In genomic region chr13:101084193-101084592, GRCm38 (mm10) we compare ENCODE assay signal across 20 mouse cellular contexts.
DNase-seq lines count a peak whose midpoint lies in the region; ATAC-seq and TF ChIP-seq lines count a peak whose summit lies in the region.
"Had no signal": no experiment of that assay in that cellular context is flagged by ENCODE, and none has a peak within 500 bp of the region (broad histone marks: within the 10 kb centered on the region; RNA-seq: fewer than 3 reads in every experiment).

No protein-coding gene starts in this region.

- no peak overlapping the region for H3K4me3 ChIP-seq in layer of hippocampus, adult 2 months
- H3K4me3 ChIP-seq in forebrain, embryonic 15.5 days: no peak overlapping the region
- H3K4me3 ChIP-seq: embryonic facial prominence, embryonic 10.5 days; embryonic facial prominence, embryonic 12.5 days; forebrain, embryonic 10.5 days; forebrain, embryonic 12.5 days had no signal

- no peaks in the 10 kb centered on the region for H3K4me1 ChIP-seq in forebrain, embryonic 15.5 days
- H3K4me1 ChIP-seq: embryonic facial prominence, embryonic 10.5 days; embryonic facial prominence, embryonic 12.5 days; forebrain, embryonic 10.5 days; forebrain, embryonic 12.5 days had no signal

- WGBS in forebrain, embryonic 15.5 days: 95% methylated on average over 5 of the region's 5 CpGs

- no peaks in the 10 kb centered on the region for H3K27me3 ChIP-seq in forebrain, embryonic 15.5 days
- H3K27me3 ChIP-seq: embryonic facial prominence, embryonic 12.5 days; forebrain, embryonic 12.5 days had no signal

- no peak overlapping the region for H3K4me2 ChIP-seq in forebrain, embryonic 15.5 days (replicated peaks)
- H3K4me2 ChIP-seq: embryonic facial prominence, embryonic 12.5 days; forebrain, embryonic 12.5 days had no signal

- no peak for DNase-seq in layer of hippocampus, adult 2 months (ENCODE audit: low spot score in 2 of 2)
- no peak for DNase-seq in layer of hippocampus, adult 8-10 months (ENCODE audit: low spot score in 2 of 2)
- DNase-seq in right cerebral cortex, adult 18-20 months: peak; percentile 14
- no peak for DNase-seq in right cerebral cortex, adult 2 months (ENCODE audit: low spot score in 2 of 2)
- peak; percentile 52 for DNase-seq in fat pad, adult 2 months (ENCODE audit: extremely low read depth, low read depth, low spot score)
- DNase-seq: adrenal gland, adult 2 months; adrenal gland, postnatal 10 days; adrenal gland, postnatal 25 days; cerebellum, adult 11-12 months; cerebellum, adult 2 months; cerebellum, adult 9-10 months; cerebellum, postnatal 10 days; cerebellum, postnatal 25 days; forebrain, postnatal 0 days had no signal

- 0 out of 2 replicates have a peak, but pooled peaks have one; percentile 22 for TF ChIP-seq CTCF in layer of hippocampus, adult 2 months (conservative IDR thresholded peaks at IDR 0.05)

- no peak overlapping the region for H3K9ac ChIP-seq in forebrain, embryonic 15.5 days (replicated peaks)
- H3K9ac ChIP-seq: embryonic facial prominence, embryonic 12.5 days; forebrain, embryonic 12.5 days; forebrain, postnatal 0 days had no signal

- H3K36me3 ChIP-seq in forebrain, embryonic 15.5 days: no peaks in the 10 kb centered on the region
- H3K36me3 ChIP-seq: embryonic facial prominence, embryonic 10.5 days; embryonic facial prominence, embryonic 12.5 days; forebrain, embryonic 10.5 days; forebrain, embryonic 12.5 days had no signal

- no peak for ATAC-seq in forebrain, embryonic 15.5 days (replicated peaks)
- ATAC-seq: forebrain, embryonic 14.5 days; forebrain, postnatal 0 days had no signal

- no peaks in the 10 kb centered on the region for H3K9me3 ChIP-seq in forebrain, embryonic 15.5 days
- H3K9me3 ChIP-seq: embryonic facial prominence, embryonic 10.5 days; embryonic facial prominence, embryonic 12.5 days; forebrain, embryonic 10.5 days; forebrain, embryonic 12.5 days had no signal

- H3K27ac ChIP-seq in layer of hippocampus, adult 2 months: no peak overlapping the region
- no peak overlapping the region for H3K27ac ChIP-seq in forebrain, embryonic 15.5 days (replicated peaks)
- H3K27ac ChIP-seq: embryonic facial prominence, embryonic 10.5 days; embryonic facial prominence, embryonic 12.5 days; forebrain, embryonic 10.5 days; forebrain, embryonic 12.5 days had no signal

Comparison
In these comparisons a context has a peak if more than half of its experiments do, and no peak if none do; other contexts are left out.
1. DNase-seq: peak in right cerebral cortex, adult 18-20 months (single experiment) and fat pad, adult 2 months (single experiment); none in layer of hippocampus, adult 2 months (0 of 2), layer of hippocampus, adult 8-10 months (0 of 2) and right cerebral cortex, adult 2 months (0 of 2).